Mouse (Mus musculus) left cerebral cortex, postnatal 4 days (tissue): ENCODE measurements around the gene Smg6. TPM values are rescaled to one million over a fixed set of nuclear protein-coding genes. Genes with fewer than 3 reads are reported as not detected.
"Not testable (repeated sequence)": the region's sequence is repeated elsewhere in the genome, so short reads cannot be mapped to it uniquely, and the experiment has no call there.

Source experiments
- DNase-seq: peaks from one replicate; pipeline ENCODE4 v3.0.0-alpha.2; 2022
- intact Hi-C: fragments of 180-260 bp; cut with DNase I; formaldehyde crosslinking; loops from one replicate; pipeline ENCODE4 v1.15.1; 2025
- total RNA-seq, 2 experiments: library from RNA; stranded (reverse); gene quantifications; 2 replicates each; pipeline ENCODE4 v1.2.3; 2021

Smg6 gene
- total RNA-seq, 2 experiments from 2014 or later: 30.5 to 31.2 TPM

- intact Hi-C loops: loop anchor here (5.0 kb wide), 1 partner anchor 90 kb away; no protein-coding TSS in a partner anchor
- DNase-seq: no peak
These were observed 66.9 kb downstream of the Smg6 start for GRCm38 (mm10) chr11:74992427-74992987.

GRCm38 (mm10) chr11:74994141-74994540, 68.5 kb downstream of the Smg6 start:
- no peak for DNase-seq
- intact Hi-C loops: loop anchor here (5.0 kb wide), 1 partner anchor 88 kb away; no protein-coding TSS in a partner anchor

- DNase-seq: no peak
- intact Hi-C loops: loop anchor here (5.0 kb wide), 1 partner anchor 87 kb away; no protein-coding TSS in a partner anchor
These were observed 69.2 kb downstream of the Smg6 start for GRCm38 (mm10) chr11:74994856-74995255.

GRCm38 (mm10) chr11:74996482-74996881, 70.9 kb downstream of the Smg6 start:
- DNase-seq: no peak
- intact Hi-C loops: no loop called here

GRCm38 (mm10) chr11:75000869-75001653, 75.4 kb downstream of the Smg6 start:
- DNase-seq: no peak
- intact Hi-C loops: loop anchor here (10.0 kb wide), 1 partner anchor 124 kb away; no protein-coding TSS in a partner anchor

GRCm38 (mm10) chr11:75008270-75008669, 82.6 kb downstream of the Smg6 start:
- no peak for DNase-seq
- intact Hi-C loops: loop anchor here (10.0 kb wide), 1 partner anchor 117 kb away; no protein-coding TSS in a partner anchor

- not testable (repeated sequence) for DNase-seq
- intact Hi-C loops: loop anchor here (10.0 kb wide), 1 partner anchor 115 kb away; no protein-coding TSS in a partner anchor
These were observed 83.9 kb downstream of the Smg6 start for GRCm38 (mm10) chr11:75009537-75009936.

GRCm38 (mm10) chr11:75012997-75013694, 87.5 kb downstream of the Smg6 start:
- intact Hi-C loops: no loop called here

GRCm38 (mm10) chr11:75013764-75014695, 88.4 kb downstream of the Smg6 start:
- intact Hi-C loops: no loop called here
- DNase-seq: no peak

More at GRCm38 (mm10) chr11:75012997-75013694, 87.5 kb downstream of the Smg6 start:
- DNase-seq: peak; percentile 56

- DNase-seq: peak; percentile 13
- intact Hi-C loops: no loop called here
These were observed 89.2 kb downstream of the Smg6 start for GRCm38 (mm10) chr11:75014816-75015215.

GRCm38 (mm10) chr11:75015453-75015871, 89.8 kb downstream of the Smg6 start:
- intact Hi-C loops: no loop called here
- no peak for DNase-seq

- no peak for DNase-seq
- intact Hi-C loops: no loop called here
These were observed 90.8 kb downstream of the Smg6 start for GRCm38 (mm10) chr11:75016309-75016860.

GRCm38 (mm10) chr11:75017831-75018230, 92.2 kb downstream of the Smg6 start:
- intact Hi-C loops: no loop called here
- no peak for DNase-seq

- intact Hi-C loops: no loop called here
- no peak for DNase-seq
These were observed 101.4 kb downstream of the Smg6 start for GRCm38 (mm10) chr11:75026977-75027376.

GRCm38 (mm10) chr11:75027616-75028015, 102.0 kb downstream of the Smg6 start:
- intact Hi-C loops: no loop called here
- no peak for DNase-seq

GRCm38 (mm10) chr11:75031251-75031650, 105.6 kb downstream of the Smg6 start:
- intact Hi-C loops: no loop called here
- DNase-seq: no peak

- DNase-seq: no peak
These were observed 107.3 kb downstream of the Smg6 start for GRCm38 (mm10) chr11:75032946-75033345.

GRCm38 (mm10) chr11:75033581-75034067, 108.0 kb downstream of the Smg6 start:
- no peak for DNase-seq
- intact Hi-C loops: no loop called here

More at GRCm38 (mm10) chr11:75032946-75033345, 107.3 kb downstream of the Smg6 start:
- intact Hi-C loops: no loop called here

- intact Hi-C loops: no loop called here
- no peak for DNase-seq
These were observed 108.5 kb downstream of the Smg6 start for GRCm38 (mm10) chr11:75034104-75034503.

- DNase-seq: no peak
- intact Hi-C loops: no loop called here
These were observed 118.7 kb downstream of the Smg6 start for GRCm38 (mm10) chr11:75044333-75044732.
